Mouse (Mus musculus): ENCODE measurements around the gene Gal3st4. TPM values are rescaled to one million over a fixed set of nuclear protein-coding genes. Genes with fewer than 3 reads are reported as not detected.

Gene Gal3st4
- polyA plus RNA-seq, 1 experiment from 2014 or later: not detected

DNA sequence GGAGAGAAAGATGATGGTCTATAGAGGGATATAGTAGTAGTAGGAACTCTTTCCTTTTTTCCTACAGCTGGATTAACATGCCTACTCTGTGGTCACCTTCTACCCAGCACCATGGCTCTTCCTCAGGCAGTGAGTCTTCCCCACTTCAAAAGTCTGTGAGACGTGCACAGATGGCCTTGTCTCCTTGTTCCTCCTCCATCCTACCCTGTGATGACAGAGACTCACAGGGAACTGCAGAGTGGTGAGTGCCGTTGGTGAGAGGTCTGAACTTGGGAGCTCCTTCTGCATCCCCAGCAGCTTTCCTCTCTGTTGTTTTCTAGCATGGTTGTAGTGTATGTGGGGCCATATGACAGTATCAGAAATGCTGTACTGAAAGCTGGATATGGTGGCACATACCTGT lies 9.2 kb upstream of the Gal3st4 start:
- WGBS (ENCODE audit: insufficient replicate concordance): 59% methylated on average over 2 of the region's 2 CpGs
- DNase-seq (peak; percentile 4), ATAC-seq (no peak)
- Histone ChIP-seq H3K27me3 (ENCODE audit: insufficient read depth, low read length) (no peaks in the 10 kb centered on the region), H3K4me2 (ENCODE audit: low read depth, low read length) (no peak overlapping the region), H3K9ac (replicated peaks) (no peak overlapping the region), H3K4me1 (ENCODE audit: insufficient read depth) (peaks cover 10% of the 10 kb centered on the region), H3K9me3 (ENCODE audit: low read length) (0 out of 2 replicates have a peak, but pooled peaks cover 2% of the 10 kb centered on the region), H3K36me3 (replicated peaks; ENCODE audit: insufficient read depth, low read length) (no peaks in the 10 kb centered on the region), H3K4me3 (ENCODE audit: low read depth, low read length) (no peak overlapping the region), H3K27ac (ENCODE audit: low read depth) (no peak overlapping the region)
- no peak for TF ChIP-seq CTCF (IDR thresholded peaks at IDR 0.05; ENCODE audit: low read depth)
- no peak for TF ChIP-seq EP300 (IDR thresholded peaks at IDR 0.05; ENCODE audit: low read depth)

GRCm38 (mm10) chr5:138280829-138281228 lies 8.2 kb upstream of the Gal3st4 start:
- no peak for TF ChIP-seq EP300 (IDR thresholded peaks at IDR 0.05; ENCODE audit: low read depth)
- no peak for TF ChIP-seq CTCF (IDR thresholded peaks at IDR 0.05; ENCODE audit: low read depth)
- WGBS (ENCODE audit: insufficient replicate concordance): 90% methylated on average over 15 of the region's 15 CpGs
- H3K36me3 ChIP-seq (replicated peaks; ENCODE audit: insufficient read depth, low read length): no peaks in the 10 kb centered on the region
- H3K4me1 ChIP-seq (ENCODE audit: insufficient read depth): peaks cover 10% of the 10 kb centered on the region
- H3K27me3 ChIP-seq (ENCODE audit: insufficient read depth, low read length): no peaks in the 10 kb centered on the region
- H3K4me3 ChIP-seq (ENCODE audit: low read depth, low read length): no peak overlapping the region
- 0 out of 2 replicates have a peak, but pooled peaks cover 2% of the 10 kb centered on the region for H3K9me3 ChIP-seq (ENCODE audit: low read length)
- no peak for ATAC-seq
- DNase-seq: no peak
- H3K9ac ChIP-seq (replicated peaks): no peak overlapping the region
- no peak overlapping the region for H3K4me2 ChIP-seq (ENCODE audit: low read depth, low read length)
- no peak overlapping the region for H3K27ac ChIP-seq (ENCODE audit: low read depth)

DNA sequence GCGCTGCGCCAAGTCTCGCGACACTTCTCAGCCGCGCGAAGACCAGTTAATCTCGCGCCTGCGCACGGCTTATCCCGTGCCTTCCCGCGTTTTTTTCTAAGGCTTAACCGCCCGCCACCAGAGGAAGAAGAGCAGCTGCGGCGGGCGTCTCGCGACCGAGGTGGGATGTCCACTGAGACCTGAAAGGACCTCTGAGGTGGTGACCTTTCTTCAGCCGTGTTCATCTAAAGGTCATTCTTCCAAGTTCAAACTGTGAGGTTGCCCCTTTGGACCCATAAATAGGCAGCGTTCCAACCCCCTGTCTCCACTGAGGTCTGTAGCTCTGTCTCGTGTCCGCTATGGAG lies 7.8 kb upstream of the Gal3st4 start:
- 0 out of 2 replicates have a peak, but pooled peaks cover 2% of the 10 kb centered on the region for H3K9me3 ChIP-seq (ENCODE audit: low read length)
- DNase-seq (no peak), ATAC-seq (no peak)
- TF ChIP-seq CTCF (IDR thresholded peaks at IDR 0.05; ENCODE audit: low read depth) (no peak), EP300 (IDR thresholded peaks at IDR 0.05; ENCODE audit: low read depth) (no peak)
- H3K4me3 ChIP-seq (ENCODE audit: low read depth, low read length): peak overlapping the region; percentile 51; the same call in 1 of the 2 replicates
- peaks cover 10% of the 10 kb centered on the region for H3K4me1 ChIP-seq (ENCODE audit: insufficient read depth)
- no peak overlapping the region for H3K9ac ChIP-seq (replicated peaks)
- no peaks in the 10 kb centered on the region for H3K27me3 ChIP-seq (ENCODE audit: insufficient read depth, low read length)
- H3K27ac ChIP-seq (ENCODE audit: low read depth): no peak overlapping the region
- H3K36me3 ChIP-seq (replicated peaks; ENCODE audit: insufficient read depth, low read length): no peaks in the 10 kb centered on the region
- 29% methylated on average over 25 of the region's 26 CpGs for WGBS (ENCODE audit: insufficient replicate concordance)
- H3K4me2 ChIP-seq (ENCODE audit: low read depth, low read length): peak overlapping the region; percentile 80

DNA sequence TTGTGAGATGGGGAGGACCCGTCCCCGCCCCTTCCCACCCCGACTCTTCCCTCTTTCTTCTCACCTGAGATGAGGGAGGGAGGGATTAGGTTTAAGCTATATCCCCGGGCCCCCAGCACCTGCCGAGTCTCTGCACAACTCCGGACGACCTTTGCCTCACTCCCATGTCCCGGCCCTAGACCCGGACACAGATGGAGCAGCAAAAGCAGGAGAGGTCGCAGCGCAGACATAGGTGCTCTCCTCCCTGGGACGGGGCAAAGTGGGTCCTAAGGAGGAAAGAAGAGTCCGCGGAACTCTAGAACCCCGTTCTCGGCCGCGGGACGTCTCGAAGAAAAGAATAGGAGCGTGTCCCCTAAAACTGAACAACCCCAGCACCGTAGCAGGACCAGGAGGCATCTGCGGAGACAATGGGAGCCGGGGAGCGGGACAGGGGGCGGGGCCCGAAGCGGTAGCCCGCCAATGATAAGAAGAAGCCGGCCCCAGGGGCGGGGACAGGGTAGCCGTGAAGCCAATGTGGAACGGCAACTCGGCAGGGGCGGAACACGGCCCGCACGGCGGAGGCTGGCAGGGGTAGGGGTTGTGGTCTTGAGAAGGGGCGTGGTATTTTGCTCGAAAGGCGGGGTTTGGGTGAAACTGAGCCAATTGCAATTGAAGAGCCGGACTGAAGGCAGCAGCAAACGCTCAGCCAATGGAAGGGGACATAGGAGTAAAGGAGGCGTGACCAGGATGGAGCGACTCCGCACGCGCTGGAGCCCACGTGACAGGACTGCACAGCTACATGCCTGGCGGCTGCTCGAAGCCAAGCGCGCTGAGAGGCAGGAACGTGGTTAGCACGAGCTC lies 7.2 kb upstream of the Gal3st4 start, which contains the start of the genes Gm43720, Gpc2 and Stag3:
Gene Gm43720, minus strand, starts transcription at position 374 of the 840 bp plus-strand sequence.
Gene Gpc2, minus strand, starts transcription at position 421 of the 840 bp plus-strand sequence.
Gene Stag3, plus strand, starts transcription at position 656 of the 840 bp plus-strand sequence.
- Histone ChIP-seq H3K4me3 (ENCODE audit: low read depth, low read length) (peak within 1 kb of the TSS; percentile 51), H3K27ac (ENCODE audit: low read depth) (no peak within 1 kb of the TSS), H3K4me2 (ENCODE audit: low read depth, low read length) (peak within 1 kb of the TSS; percentile 80), H3K36me3 (replicated peaks; ENCODE audit: insufficient read depth, low read length) (no peaks in the 10 kb centered on the region), H3K9ac (replicated peaks) (peak within 1 kb of the TSS; percentile 42), H3K9me3 (ENCODE audit: low read length) (0 out of 2 replicates have a peak, but pooled peaks cover 2% of the 10 kb centered on the region), H3K27me3 (ENCODE audit: insufficient read depth, low read length) (no peaks in the 10 kb centered on the region), H3K4me1 (ENCODE audit: insufficient read depth) (peaks cover 10% of the 10 kb centered on the region)
- ATAC-seq (peak; percentile 96), DNase-seq (peak; percentile 92)
- TF ChIP-seq EP300 (IDR thresholded peaks at IDR 0.05; ENCODE audit: low read depth) (no peak), CTCF (IDR thresholded peaks at IDR 0.05; ENCODE audit: low read depth) (no peak)
- under 1% methylated on average over 56 of the region's 56 CpGs for WGBS (ENCODE audit: insufficient replicate concordance)

DNA sequence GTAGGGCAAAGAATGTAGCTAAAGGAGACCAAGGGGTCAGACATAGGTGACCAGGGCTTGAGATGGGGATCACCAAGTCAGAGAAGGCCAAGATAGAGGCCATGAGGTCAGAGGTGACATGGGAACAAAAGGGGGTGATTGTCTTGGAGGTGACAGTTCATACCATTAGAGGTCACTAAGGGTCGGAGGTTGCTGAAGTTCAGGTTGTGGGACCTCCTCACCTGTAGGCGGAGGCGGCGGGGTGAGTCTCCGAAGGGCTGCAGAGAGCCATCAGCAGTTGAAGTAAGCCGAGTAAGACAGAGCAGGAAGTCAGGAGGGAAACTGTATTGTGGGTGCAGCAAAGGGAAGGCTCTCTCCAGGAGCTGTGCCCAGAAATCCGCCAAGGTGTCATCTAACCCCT lies 5.4 kb upstream of the Gal3st4 start:
- H3K27ac ChIP-seq (ENCODE audit: low read depth): no peak overlapping the region
- H3K36me3 ChIP-seq (replicated peaks; ENCODE audit: insufficient read depth, low read length): no peaks in the 10 kb centered on the region
- H3K27me3 ChIP-seq (ENCODE audit: insufficient read depth, low read length): 0 out of 2 replicates have a peak, but pooled peaks cover 4% of the 10 kb centered on the region
- no peak overlapping the region for H3K9ac ChIP-seq (replicated peaks)
- H3K9me3 ChIP-seq (ENCODE audit: low read length): 0 out of 2 replicates have a peak, but pooled peaks cover 2% of the 10 kb centered on the region
- WGBS (ENCODE audit: insufficient replicate concordance): 88% methylated on average over 7 of the region's 7 CpGs
- TF ChIP-seq CTCF (IDR thresholded peaks at IDR 0.05; ENCODE audit: low read depth): no peak
- TF ChIP-seq EP300 (IDR thresholded peaks at IDR 0.05; ENCODE audit: low read depth): no peak
- DNase-seq (no peak), ATAC-seq (no peak)
- H3K4me2 ChIP-seq (ENCODE audit: low read depth, low read length): no peak overlapping the region
- H3K4me1 ChIP-seq (ENCODE audit: insufficient read depth): peaks cover 10% of the 10 kb centered on the region
- H3K4me3 ChIP-seq (ENCODE audit: low read depth, low read length): no peak overlapping the region
